Comparison of ENCODE assay signal across 21 mouse cellular contexts in genomic region chr11:97276019-97276418, GRCm38 (mm10). TPM values are rescaled to one million over a fixed set of nuclear protein-coding genes. Genes with fewer than 3 reads are reported as not detected.
DNase-seq lines count a peak whose midpoint lies in the region; ATAC-seq and TF ChIP-seq lines count a peak whose summit lies in the region.
"Had no signal": no experiment of that assay in that cellular context is flagged by ENCODE, and none has a peak within 500 bp of the region (broad histone marks: within the 10 kb centered on the region; RNA-seq: fewer than 3 reads in every experiment).

No protein-coding gene starts in this region.

- no peaks in the 10 kb centered on the region for H3K27me3 ChIP-seq in megakaryocyte, embryonic 14.5 days (replicated peaks)
- H3K27me3 ChIP-seq in ES-Bruce4 (ENCODE audit: control insufficient read depth, insufficient read depth, low read length, poor library complexity, severe bottlenecking), result no peaks in the 10 kb centered on the region
- H3K27me3 ChIP-seq in myocyte (ENCODE audit: control insufficient read depth, insufficient read depth, insufficient read length), result no peaks in the 10 kb centered on the region
- H3K27me3 ChIP-seq: embryonic facial prominence, embryonic 12.5 days; forebrain, embryonic 15.5 days; heart, embryonic 15.5 days; hindbrain, embryonic 13.5 days; Patski had no signal

- TF ChIP-seq POLR2A in ES-Bruce4 (IDR thresholded peaks at IDR 0.05; ENCODE audit: insufficient read depth, low read length) (no peak), myocyte (IDR thresholded peaks at IDR 0.05; ENCODE audit: insufficient read length, low read depth) (no peak)

- no peak overlapping the region for H3K27ac ChIP-seq in ES-Bruce4 (ENCODE audit: insufficient read depth, low read length)
- H3K27ac ChIP-seq: embryonic facial prominence, embryonic 12.5 days; forebrain, embryonic 15.5 days; hindbrain, embryonic 13.5 days; hindbrain, postnatal 0 days had no signal

- DNase-seq in heart, adult 11 months, result peak; percentile 55
- no peak for DNase-seq in heart, adult 8-10 months (ENCODE audit: low spot score)
- no peak for DNase-seq in urinary bladder, adult 2 months (ENCODE audit: low spot score)
- no peak for DNase-seq in spleen, postnatal 36 days (ENCODE audit: low spot score in 2 of 2)
- DNase-seq: adrenal gland, postnatal 25 days; cerebellum, adult 2 months; cerebellum, postnatal 25 days; gastrocnemius, postnatal 10 days; heart, postnatal 14 days; kidney, adult 11 months had no signal

- peak overlapping the region; percentile 47 for H3K4me3 ChIP-seq in megakaryocyte, embryonic 14.5 days (replicated peaks)
- H3K4me3 ChIP-seq in ES-Bruce4 (ENCODE audit: low read depth, low read length) (no peak overlapping the region), myocyte (no peak overlapping the region)
- H3K4me3 ChIP-seq: embryonic facial prominence, embryonic 12.5 days; forebrain, embryonic 15.5 days; heart, embryonic 15.5 days; hindbrain, embryonic 13.5 days had no signal

- no peak overlapping the region for H3ac ChIP-seq in myocyte (ENCODE audit: control insufficient read depth, insufficient read length)

- 0 out of 2 replicates have a peak overlapping the region, but pooled peaks have one; percentile 32 for H3K9ac ChIP-seq in ES-Bruce4 (ENCODE audit: low read depth, poor library complexity, severe bottlenecking)
- H3K9ac ChIP-seq: embryonic facial prominence, embryonic 12.5 days; forebrain, embryonic 15.5 days; heart, embryonic 15.5 days; hindbrain, embryonic 13.5 days had no signal

- H3K79me2 ChIP-seq in myocyte (ENCODE audit: control insufficient read depth, insufficient read depth), result peaks cover 91% of the 10 kb centered on the region

- H3K36me3 ChIP-seq in megakaryocyte, embryonic 14.5 days (replicated peaks; ENCODE audit: low read length), result peaks cover 16% of the 10 kb centered on the region
- H3K36me3 ChIP-seq in ES-Bruce4 (ENCODE audit: control insufficient read depth, insufficient read depth, low read length, poor library complexity, severe bottlenecking) (no peaks in the 10 kb centered on the region), myocyte (ENCODE audit: control insufficient read depth, insufficient read depth) (no peaks in the 10 kb centered on the region)
- H3K36me3 ChIP-seq: embryonic facial prominence, embryonic 12.5 days; forebrain, embryonic 15.5 days; heart, embryonic 15.5 days; hindbrain, embryonic 13.5 days had no signal

- H3K4me1 ChIP-seq in megakaryocyte, embryonic 14.5 days, result peaks cover 58% of the 10 kb centered on the region
- peaks cover 2% of the 10 kb centered on the region for H3K4me1 ChIP-seq in ES-Bruce4 (ENCODE audit: control insufficient read depth, insufficient read depth, low read length)

- TF ChIP-seq CTCF in ES-Bruce4 (IDR thresholded peaks at IDR 0.05; ENCODE audit: low read depth, low read length), result no peak

- no peak for TF ChIP-seq EP300 in ES-Bruce4 (IDR thresholded peaks at IDR 0.05; ENCODE audit: insufficient read depth, low read depth, low read length)

- ATAC-seq in megakaryocyte, adult 5-6 weeks (ENCODE audit: poor library complexity, severe bottlenecking), result no peak
- ATAC-seq: activated CD4-positive, CD25-positive, alpha-beta regulatory T cell, adult 4 months; forebrain, embryonic 15.5 days; hindbrain, postnatal 0 days; Patski had no signal

- H3K4me2 ChIP-seq in myocyte (ENCODE audit: low read depth), result peak overlapping the region; percentile 20
- H3K4me2 ChIP-seq: embryonic facial prominence, embryonic 12.5 days; forebrain, embryonic 15.5 days; heart, embryonic 15.5 days had no signal

- no peaks in the 10 kb centered on the region for H3K9me3 ChIP-seq in megakaryocyte, embryonic 14.5 days
- H3K9me3 ChIP-seq in ES-Bruce4 (replicated peaks; ENCODE audit: control insufficient read depth, insufficient read depth, low read length, poor library complexity, severe bottlenecking), result no peaks in the 10 kb centered on the region
- H3K9me3 ChIP-seq: embryonic facial prominence, embryonic 12.5 days; forebrain, embryonic 15.5 days; heart, embryonic 15.5 days; hindbrain, embryonic 13.5 days had no signal

TF ChIP-seq in myocyte, 11 proteins besides CTCF, POLR2A, EP300 and RAD21:
- TF ChIP-seq SRF (IDR thresholded peaks at IDR 0.05; ENCODE audit: control insufficient read depth, insufficient read length, low read depth), result no peak
- TF ChIP-seq MYOD1 (IDR thresholded peaks at IDR 0.05; ENCODE audit: control insufficient read depth in 1 of 3, insufficient read length in 2 of 3, low read depth in 2 of 3), result no peak
- no peak for TF ChIP-seq MYOG (IDR thresholded peaks at IDR 0.05; ENCODE audit: control insufficient read depth in 1 of 3, insufficient read depth in 1 of 3, insufficient read length in 2 of 3, low read depth in 2 of 3)
- no peak for TF ChIP-seq TCF3 (IDR thresholded peaks at IDR 0.05; ENCODE audit: insufficient read length, low read depth)
- TF ChIP-seq REST (IDR thresholded peaks at IDR 0.05; ENCODE audit: insufficient read depth, insufficient read length), result no peak
- TF ChIP-seq MAX (IDR thresholded peaks at IDR 0.05; ENCODE audit: low read depth), result no peak
- TF ChIP-seq USF1 (IDR thresholded peaks at IDR 0.05; ENCODE audit: low read depth), result no peak

RNA-seq across cellular contexts. Expression of gene Npepps, which starts 4.4 kb away (rescaled TPM):
- 10 to 100 TPM; 78.1 to 82.3 (median 79.1) TPM for total RNA-seq in heart, adult 8-10 months (2022)
- 28.5 and 50.1 TPM in 2 replicates for polyA plus RNA-seq in megakaryocyte, embryonic 14.5 days (2012; ENCODE audit: insufficient read depth, low replicate concordance)
- total RNA-seq in megakaryocyte, adult 5-6 weeks (2015), result 39.3 and 45.0 TPM in 2 replicates
- 32.3 and 41.5 TPM in 2 replicates for total RNA-seq in megakaryocyte, adult 5-6 weeks (2017)
- polyA plus RNA-seq in ES-Bruce4 (2011; ENCODE audit: insufficient read depth, insufficient read length, low read depth, missing spikeins) (213 and 223 TPM in 2 replicates), myocyte (2012; fragmentation: generic; extraction: Trizol) (45.6 TPM)
- polyA plus RNA-seq in urinary bladder, adult 2 months (2012; rRNA removed), result 51.6 and 55.6 TPM in 2 replicates

RNA-seq across cellular contexts. Expression of gene Mrpl45, which starts 39.5 kb away (rescaled TPM):
- 10 to 100 TPM; 49.9 to 64.7 (median 56.9) TPM for total RNA-seq in heart, adult 8-10 months (2022)
- 4.6 and 6.9 TPM in 2 replicates for polyA plus RNA-seq in megakaryocyte, embryonic 14.5 days (2012; ENCODE audit: insufficient read depth, low replicate concordance)
- 17.2 and 19.8 TPM in 2 replicates for total RNA-seq in megakaryocyte, adult 5-6 weeks (2015)
- 8.2 and 15.2 TPM in 2 replicates for total RNA-seq in megakaryocyte, adult 5-6 weeks (2017)
- 92.7 and 103 TPM in 2 replicates for polyA plus RNA-seq in ES-Bruce4 (2011; ENCODE audit: insufficient read depth, insufficient read length, low read depth, missing spikeins)
- polyA plus RNA-seq in myocyte (2012; fragmentation: generic; extraction: Trizol), result 36.3 TPM
- 20.2 and 22.0 TPM in 2 replicates for polyA plus RNA-seq in urinary bladder, adult 2 months (2012; rRNA removed)
